Mouse (Mus musculus) liver (tissue): ENCODE results near the gene Creld1.

ENCODE experiments used
- DNase-seq: peaks from one replicate; pipeline ENCODE4 v3.0.0-alpha.2; 2020; ENCODE audit warnings: mixed read lengths

The Creld1 gene

GRCm38 (mm10) chr6:113471297-113471936 lies 11.7 kb upstream of the Creld1 start, which contains the start of gene Il17rc:
Gene Il17rc (plus strand): TSS chr6:113471427.
- DNase-seq = peak; percentile 43

- no peak for DNase-seq
Measured at GRCm38 (mm10) chr6:113472061-113472460, 11.0 kb upstream of the Creld1 start.

- no peak for DNase-seq
Measured at GRCm38 (mm10) chr6:113473246-113473645, 9.9 kb upstream of the Creld1 start.

DNA sequence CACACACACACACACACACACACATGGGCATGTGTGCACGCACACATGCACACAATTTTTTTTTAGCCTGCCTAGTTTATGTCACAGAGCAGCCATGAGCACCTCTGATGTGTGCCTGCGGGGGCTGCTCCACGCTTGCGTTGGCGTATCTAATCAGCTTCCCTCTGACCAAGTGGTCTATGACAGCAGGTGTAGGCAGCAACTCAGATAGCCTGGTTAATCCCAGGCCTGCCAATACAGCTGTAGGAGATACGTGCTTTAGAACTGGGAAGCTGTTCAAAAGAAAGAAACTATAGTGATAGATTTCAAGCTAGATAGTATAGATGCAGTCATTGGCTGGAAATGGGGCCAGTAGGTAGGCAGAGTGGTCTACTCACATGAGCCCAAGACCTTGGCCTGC lies 9.4 kb upstream of the Creld1 start:
- DNase-seq = no peak

GRCm38 (mm10) chr6:113477353-113477752 lies 5.7 kb upstream of the Creld1 start:
- DNase-seq = no peak

- DNase-seq = no peak
Measured at GRCm38 (mm10) chr6:113478906-113479305, 4.2 kb upstream of the Creld1 start.

GRCm38 (mm10) chr6:113480555-113481373 lies 2.3 kb upstream of the Creld1 start:
- DNase-seq = no peak

DNA sequence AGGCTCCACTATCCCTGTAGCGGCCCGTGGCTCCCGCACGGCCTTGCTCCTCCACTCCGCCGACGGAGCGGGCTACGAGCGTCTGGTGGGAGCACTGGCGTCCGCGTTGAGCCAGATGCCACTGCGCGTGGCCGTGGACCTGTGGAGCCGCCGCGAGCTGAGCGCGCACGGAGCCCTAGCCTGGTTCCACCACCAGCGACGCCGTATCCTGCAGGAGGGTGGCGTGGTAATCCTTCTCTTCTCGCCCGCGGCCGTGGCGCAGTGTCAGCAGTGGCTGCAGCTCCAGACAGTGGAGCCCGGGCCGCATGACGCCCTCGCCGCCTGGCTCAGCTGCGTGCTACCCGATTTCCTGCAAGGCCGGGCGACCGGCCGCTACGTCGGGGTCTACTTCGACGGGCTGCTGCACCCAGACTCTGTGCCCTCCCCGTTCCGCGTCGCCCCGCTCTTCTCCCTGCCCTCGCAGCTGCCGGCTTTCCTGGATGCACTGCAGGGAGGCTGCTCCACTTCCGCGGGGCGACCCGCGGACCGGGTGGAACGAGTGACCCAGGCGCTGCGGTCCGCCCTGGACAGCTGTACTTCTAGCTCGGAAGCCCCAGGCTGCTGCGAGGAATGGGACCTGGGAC lies 509 bp upstream of the Creld1 start:
- peak; percentile 42 for DNase-seq

DNA sequence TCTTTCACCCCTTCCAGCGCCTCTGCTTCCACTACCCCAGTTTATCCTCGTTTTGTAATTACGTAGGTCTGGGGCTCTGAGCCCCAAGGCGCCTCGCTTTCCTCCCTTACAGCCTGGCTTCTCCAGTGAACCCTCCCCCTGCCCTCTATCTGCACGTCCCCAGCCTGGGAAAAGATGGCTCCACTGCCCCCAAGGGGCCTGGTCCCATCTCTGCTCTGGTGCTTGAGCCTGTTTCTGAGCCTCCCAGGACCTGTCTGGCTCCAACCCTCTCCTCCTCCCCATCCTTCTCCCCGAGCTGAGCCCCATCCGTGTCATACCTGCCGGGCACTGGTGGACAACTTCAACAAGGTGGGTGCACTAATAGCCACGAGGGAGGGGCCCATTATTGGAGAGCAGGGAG lies 632 bp downstream of the Creld1 start:
- no peak for DNase-seq

GRCm38 (mm10) chr6:113487125-113487576 lies 4.1 kb downstream of the Creld1 start:
- peak; percentile 46 for DNase-seq

- no peak for DNase-seq
Measured at GRCm38 (mm10) chr6:113489410-113489809, 6.3 kb downstream of the Creld1 start.

DNA sequence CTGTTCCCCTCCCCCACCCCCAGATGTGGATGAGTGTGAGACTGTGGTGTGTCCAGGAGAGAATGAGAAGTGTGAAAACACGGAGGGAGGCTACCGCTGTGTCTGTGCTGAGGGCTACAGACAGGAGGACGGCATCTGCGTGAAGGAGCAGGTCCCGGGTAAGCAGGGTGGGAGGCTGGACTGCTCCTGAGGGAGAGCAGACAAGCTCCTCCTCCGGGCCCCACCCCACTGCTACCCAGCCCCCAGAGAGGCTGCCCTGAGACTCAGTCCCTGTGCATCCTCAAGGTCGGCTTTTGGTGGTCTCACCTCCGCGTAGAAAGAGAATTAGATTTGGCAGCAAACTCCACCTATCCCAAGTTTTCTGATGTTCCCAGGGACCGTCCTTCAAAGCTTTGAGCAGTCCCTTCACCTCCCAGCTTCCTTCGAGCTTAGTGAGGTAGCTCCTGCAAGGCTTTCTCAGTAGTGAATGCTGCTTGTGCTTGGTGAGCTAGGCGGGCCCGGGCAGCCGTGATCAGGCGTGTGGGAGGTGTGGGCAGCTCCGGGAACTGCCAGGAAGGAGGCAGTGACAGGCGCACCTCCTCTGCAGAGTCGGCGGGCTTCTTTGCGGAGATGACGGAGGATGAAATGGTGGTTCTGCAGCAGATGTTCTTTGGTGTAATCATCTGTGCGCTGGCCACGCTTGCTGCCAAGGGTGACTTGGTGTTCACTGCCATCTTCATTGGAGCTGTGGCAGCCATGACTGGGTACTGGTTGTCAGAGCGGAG lies 9.2 kb downstream of the Creld1 start:
- no peak for DNase-seq

DNA sequence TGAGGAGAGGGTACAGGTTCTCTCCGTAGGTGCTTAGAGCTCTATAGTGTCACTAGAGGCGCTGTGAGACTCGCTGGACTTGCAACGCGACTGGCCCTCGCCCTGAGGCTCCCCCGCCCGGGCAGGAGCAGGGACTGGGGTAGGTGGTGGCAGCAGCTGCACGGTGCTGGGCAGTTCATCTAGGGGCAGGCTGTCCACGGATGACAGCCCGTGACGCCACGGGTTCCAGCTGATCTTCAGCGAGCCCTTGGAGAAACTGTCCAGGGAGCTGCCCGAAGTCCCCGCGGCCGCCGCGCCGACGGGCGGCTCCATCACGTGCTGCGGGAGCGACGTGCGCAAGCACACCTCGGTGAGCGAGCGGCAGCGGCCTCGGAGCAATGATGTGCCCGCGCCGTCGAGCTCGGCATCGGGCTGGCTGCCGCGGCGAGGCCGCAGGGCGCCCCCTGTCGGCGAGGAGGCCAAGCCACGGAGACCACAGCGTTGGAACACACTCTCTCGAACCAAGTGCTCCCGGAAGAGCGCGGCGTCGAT lies 11.2 kb downstream of the Creld1 start:
- DNase-seq = peak; percentile 81

- no peak for DNase-seq
Measured at GRCm38 (mm10) chr6:113495071-113495675, 12.1 kb downstream of the Creld1 start.

DNA sequence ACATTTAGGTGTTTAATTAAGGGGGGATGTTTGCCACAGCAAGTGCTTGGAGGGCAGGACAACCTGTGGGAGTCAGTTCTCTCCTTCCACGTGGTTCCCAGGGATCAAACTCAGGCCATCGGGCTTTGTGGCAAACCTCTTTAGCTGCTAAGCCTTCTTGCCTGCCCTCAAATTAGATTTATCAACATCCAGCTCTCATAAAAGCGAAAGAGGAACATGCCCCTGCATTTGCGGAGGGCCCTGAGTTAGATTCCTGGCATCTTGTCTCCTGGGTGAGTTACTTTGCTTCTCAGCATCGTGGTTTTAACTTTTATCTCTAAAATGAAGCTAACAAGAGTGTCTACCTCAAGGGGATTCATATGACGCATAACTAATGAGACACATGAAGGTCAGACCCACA lies 16.2 kb downstream of the Creld1 start:
- no peak for DNase-seq

- DNase-seq = no peak
Measured at GRCm38 (mm10) chr6:113501388-113502084, 18.4 kb downstream of the Creld1 start, which contains the start of gene Prrt3. Gene Prrt3 (minus strand): TSS chr6:113501931.

- DNase-seq = no peak
Measured at GRCm38 (mm10) chr6:113502801-113503200, 19.7 kb downstream of the Creld1 start.

DNA sequence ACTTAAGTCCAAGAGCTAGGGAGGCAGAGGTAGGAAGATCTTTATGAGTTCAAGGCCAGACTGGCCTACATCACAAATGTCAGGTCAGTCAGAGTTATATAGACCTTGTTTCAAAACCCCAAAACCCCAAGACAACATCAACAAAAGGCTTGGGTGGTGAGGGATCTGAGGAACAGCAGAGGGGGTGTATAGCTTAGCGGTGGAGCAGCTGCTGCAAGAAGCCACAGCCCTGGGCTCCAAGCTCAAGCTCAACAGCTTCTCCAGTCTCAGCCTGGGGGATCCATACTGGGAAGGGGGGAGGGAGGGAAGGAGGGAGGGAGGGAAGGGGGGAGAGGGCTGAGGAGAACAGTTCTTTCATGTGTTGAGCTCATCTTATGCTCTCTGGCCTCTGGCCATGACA lies 22.6 kb downstream of the Creld1 start:
- no peak for DNase-seq

DNA sequence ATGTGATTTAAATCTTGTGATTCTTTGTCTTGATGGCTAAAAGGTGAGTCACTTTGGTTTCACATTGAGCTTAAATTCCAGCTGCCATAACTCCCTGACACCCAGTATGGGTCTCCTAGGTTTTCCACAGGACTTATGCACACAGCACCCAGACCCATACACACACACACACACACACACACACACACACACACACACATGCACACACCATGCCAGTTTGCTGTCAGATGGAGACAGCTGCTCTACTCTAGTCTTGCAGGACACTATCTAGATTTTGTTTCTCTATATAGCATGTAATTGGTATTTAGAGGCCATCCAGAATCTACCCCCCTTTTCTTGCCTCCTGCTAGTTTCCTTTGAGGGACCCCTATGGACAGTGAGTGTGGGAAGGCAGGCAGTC lies 24.0 kb downstream of the Creld1 start:
- DNase-seq = no peak

DNA sequence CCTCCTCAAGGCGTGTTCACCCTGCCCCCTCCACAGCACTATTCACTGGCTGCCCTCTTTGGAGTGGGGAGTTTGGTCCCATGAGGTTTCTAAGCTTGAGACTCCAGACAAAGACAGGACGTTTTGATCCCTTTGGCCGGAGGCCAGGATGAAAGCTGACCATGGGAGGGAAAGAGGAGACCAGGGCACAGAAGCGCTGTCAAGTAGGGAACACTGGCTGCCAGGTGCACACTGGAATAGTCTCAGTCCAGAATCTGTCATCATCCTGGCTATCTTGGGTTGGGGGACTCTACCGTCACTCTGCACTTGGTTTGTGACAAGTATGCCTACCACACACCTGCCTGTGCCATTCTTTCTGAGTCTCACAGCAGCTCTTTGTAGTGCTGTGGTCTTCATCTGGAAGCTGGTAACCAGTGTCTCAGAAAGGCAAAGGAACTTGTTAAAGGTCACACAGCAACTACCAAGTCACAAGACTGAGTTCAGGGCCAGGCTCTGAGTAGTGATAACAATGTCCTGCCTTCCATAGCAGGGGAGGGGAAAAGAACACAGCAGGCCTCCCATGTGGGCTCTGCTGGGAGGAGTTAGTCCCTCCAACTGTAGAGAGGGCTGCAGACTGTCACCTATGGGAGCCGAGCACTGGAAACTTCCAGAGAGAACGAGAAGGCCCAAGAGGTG lies 25.3 kb downstream of the Creld1 start:
- DNase-seq = no peak

GRCm38 (mm10) chr6:113508947-113509280 lies 25.8 kb downstream of the Creld1 start:
- no peak for DNase-seq
